Mouse (Mus musculus): ENCODE data around the gene Trim58.

GRCm38 (mm10) chr11:58643350-58643749 lies 3.1 kb downstream of the Trim58 start:
- TF ChIP-seq POLR2A (IDR thresholded peaks at IDR 0.05; ENCODE audit: insufficient read depth, low read depth, low read length), result no peak
- peak; percentile 43; the same call in 1 of the 2 replicates for TF ChIP-seq CTCF (IDR thresholded peaks at IDR 0.05; ENCODE audit: insufficient read depth, low read depth, low read length)

All from olfactory bulb, adult 2 months (tissue).